Mouse (Mus musculus) testis, adult 2 months (tissue): ENCODE measurements around the gene Asb17. TPM values are rescaled to one million over a fixed set of nuclear protein-coding genes. Genes with fewer than 3 reads are reported as not detected.
"Not testable (repeated sequence)": the region's sequence is repeated elsewhere in the genome, so short reads cannot be mapped to it uniquely, and the experiment has no call there.

Experiments used
- H3K27ac ChIP-seq: fragments of 200-500 bp; 2 replicates; pipeline ENCODE4 v1.5.1; 2012; ENCODE audit warnings: low read depth, low read length; ENCODE audit not compliant: control insufficient read depth, insufficient read depth
- H3K27me3 ChIP-seq: fragments of 200-500 bp; 2 replicates; pipeline ENCODE4 v1.6.1; 2012; ENCODE audit warnings: mild to moderate bottlenecking, low read length, moderate library complexity; ENCODE audit not compliant: control insufficient read depth, insufficient read depth
- H3K36me3 ChIP-seq: fragments of 200-500 bp; 2 replicates; pipeline ENCODE4 v1.6.1; 2012; ENCODE audit warnings: mild to moderate bottlenecking, low read length; ENCODE audit not compliant: control insufficient read depth, insufficient read depth
- H3K4me1 ChIP-seq: fragments of 200-500 bp; 2 replicates; pipeline ENCODE4 v1.6.1; 2012; ENCODE audit warnings: low read length; ENCODE audit not compliant: control insufficient read depth, insufficient read depth
- H3K4me3 ChIP-seq: fragments of 200-500 bp; 2 replicates; pipeline ENCODE4 v1.5.1; 2012; ENCODE audit warnings: low read depth, mild to moderate bottlenecking, low read length, moderate library complexity, mixed read lengths; ENCODE audit not compliant: control insufficient read depth
- CTCF ChIP-seq: fragments of 200-500 bp; IDR thresholded peaks from 2 replicates; pipeline ENCODE4 v1.5.1; 2012; ENCODE audit warnings: low read depth, mild to moderate bottlenecking, inconsistent platforms, low read length, moderate library complexity; ENCODE audit not compliant: control insufficient read depth, insufficient read depth, insufficient replicate concordance
- POLR2A ChIP-seq: fragments of 200-500 bp; IDR thresholded peaks from 2 replicates; pipeline ENCODE4 v1.6.1; 2012; ENCODE audit warnings: low read depth, mild to moderate bottlenecking, inconsistent platforms, low read length, moderate library complexity; ENCODE audit not compliant: control insufficient read depth
- polyA plus RNA-seq: library from polyadenylated mRNA; depleted of rRNA; stranded (reverse); fragments of >200 nt; gene quantifications from 2 replicates; pipeline ENCODE4 v1.2.3, GENCODE M21; 2012

The Asb17 gene
- polyA plus RNA-seq, 1 experiment = 160 TPM

- peak overlapping the region; percentile 36 for H3K4me3 ChIP-seq
- no peaks in the 10 kb centered on the region for H3K36me3 ChIP-seq
- TF ChIP-seq POLR2A (no peak), CTCF (no peak)
- H3K27me3 ChIP-seq = no peaks in the 10 kb centered on the region
- no peaks in the 10 kb centered on the region; the same call in 1 of the 2 replicates for H3K4me1 ChIP-seq
- no peak overlapping the region for H3K27ac ChIP-seq
Measured at GRCm38 (mm10) chr3:153847207-153847733, 3.3 kb downstream of the Asb17 start.

- no peak overlapping the region for H3K27ac ChIP-seq
- no peak overlapping the region for H3K4me3 ChIP-seq
- no peaks in the 10 kb centered on the region for H3K36me3 ChIP-seq
- TF ChIP-seq POLR2A = no peak
- no peak for TF ChIP-seq CTCF
- H3K27me3 ChIP-seq = no peaks in the 10 kb centered on the region
- H3K4me1 ChIP-seq = no peaks in the 10 kb centered on the region; the same call in 1 of the 2 replicates
Measured at GRCm38 (mm10) chr3:153849368-153850015, 5.5 kb downstream of the Asb17 start.

GRCm38 (mm10) chr3:153850759-153851158, 6.8 kb downstream of the Asb17 start:
- Histone ChIP-seq H3K4me3 (no peak overlapping the region), H3K27ac (no peak overlapping the region), H3K27me3 (no peaks in the 10 kb centered on the region), H3K4me1 (no peaks in the 10 kb centered on the region; the same call in 1 of the 2 replicates), H3K36me3 (no peaks in the 10 kb centered on the region)
- no peak for TF ChIP-seq POLR2A
- no peak for TF ChIP-seq CTCF

GRCm38 (mm10) chr3:153852266-153852665, 8.3 kb downstream of the Asb17 start:
- H3K27me3 ChIP-seq = no peaks in the 10 kb centered on the region
- H3K4me1 ChIP-seq = no peaks in the 10 kb centered on the region; the same call in 1 of the 2 replicates
- H3K4me3 ChIP-seq = no peak overlapping the region
- TF ChIP-seq POLR2A = no peak
- no peak for TF ChIP-seq CTCF
- H3K36me3 ChIP-seq = no peaks in the 10 kb centered on the region
- no peak overlapping the region for H3K27ac ChIP-seq

GRCm38 (mm10) chr3:153858350-153859001, 14.5 kb downstream of the Asb17 start:
- Histone ChIP-seq H3K27ac (no peak overlapping the region), H3K4me1 (no peaks in the 10 kb centered on the region), H3K4me3 (no peak overlapping the region), H3K27me3 (no peaks in the 10 kb centered on the region), H3K36me3 (no peaks in the 10 kb centered on the region)
- TF ChIP-seq POLR2A = no peak
- TF ChIP-seq CTCF = no peak

- H3K27ac ChIP-seq, H3K4me1 ChIP-seq, H3K36me3 ChIP-seq, H3K27me3 ChIP-seq, H3K4me3 ChIP-seq: not testable (repeated sequence)
Measured at GRCm38 (mm10) chr3:153860392-153860791, 16.4 kb downstream of the Asb17 start.

GRCm38 (mm10) chr3:153863816-153864215, 19.8 kb downstream of the Asb17 start:
- TF ChIP-seq POLR2A (no peak), CTCF (no peak)
- H3K27me3 ChIP-seq = no peaks in the 10 kb centered on the region
- H3K4me3 ChIP-seq = no peak overlapping the region; the same call in 1 of the 2 replicates
- H3K27ac ChIP-seq = no peak overlapping the region
- H3K4me1 ChIP-seq = no peaks in the 10 kb centered on the region
- no peaks in the 10 kb centered on the region for H3K36me3 ChIP-seq
